Mouse (Mus musculus) kidney, adult 2 months (tissue): ENCODE measurements around the gene Trp53.

ENCODE experiments used
- CTCF ChIP-seq: fragments of 200-500 bp; conservative IDR thresholded peaks from 2 replicates; pipeline ENCODE4 v1.5.1; 2011; ENCODE audit warnings: low read depth, mild to moderate bottlenecking, control low read depth, low read length, moderate library complexity, mixed read lengths; ENCODE audit not compliant: insufficient read depth, insufficient read length
- POLR2A ChIP-seq: fragments of 200-500 bp; IDR thresholded peaks from one replicate; pipeline ENCODE4 v1.6.1; 2011; ENCODE audit warnings: low read depth, low read length, control low read depth

- TF ChIP-seq POLR2A (no peak), CTCF (no peak)
Measured at GRCm38 (mm10) chr11:69581814-69582213, 1.7 kb downstream of the Trp53 start.
